Mouse (Mus musculus): ENCODE measurements around the gene Psmd11.
"Not testable (repeated sequence)": the region's sequence is repeated elsewhere in the genome, so short reads cannot be mapped to it uniquely, and the experiment has no call there.

Gene Psmd11

GRCm38 (mm10) chr11:80426029-80426813 is 2.2 kb upstream of the Psmd11 start:
- not testable (repeated sequence) for DNase-seq (ENCODE audit: low spot score in 2 of 2)

- DNase-seq (ENCODE audit: low spot score in 2 of 2), result peak in 1 of 2 experiments; percentile 41
These were observed 627 bp downstream of the Psmd11 start for GRCm38 (mm10) chr11:80429009-80429475.

GRCm38 (mm10) chr11:80429500-80430166 is 1.2 kb downstream of the Psmd11 start:
- DNase-seq (ENCODE audit: low spot score in 2 of 2), result no peak

DNA sequence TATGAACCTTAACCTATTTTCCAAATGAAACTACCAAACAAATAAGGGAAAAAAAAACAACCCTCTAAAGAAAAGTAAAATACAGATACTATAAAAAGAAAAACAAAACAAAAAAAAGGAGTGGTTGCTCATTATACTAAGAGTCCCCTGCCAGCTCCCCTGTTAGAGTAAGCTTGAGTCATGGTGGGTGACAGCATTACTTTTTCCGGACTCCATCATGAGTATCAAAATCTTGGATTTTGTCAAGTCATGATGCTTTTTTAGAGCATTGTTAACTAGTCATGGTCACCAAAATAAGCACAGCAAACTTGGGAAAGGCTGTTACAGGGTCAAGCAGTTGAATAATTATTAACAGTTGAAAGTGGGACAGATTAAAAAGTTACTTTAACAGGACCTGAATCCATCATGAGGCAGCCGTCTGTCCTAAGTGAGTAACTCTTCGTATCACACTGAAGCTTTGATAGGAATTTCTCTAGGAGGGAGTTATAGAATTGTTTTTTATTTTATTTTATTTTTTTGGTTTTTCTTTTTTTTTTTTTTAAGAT is 2.0 kb downstream of the Psmd11 start:
- no peak for DNase-seq (ENCODE audit: low spot score in 2 of 2)

DNA sequence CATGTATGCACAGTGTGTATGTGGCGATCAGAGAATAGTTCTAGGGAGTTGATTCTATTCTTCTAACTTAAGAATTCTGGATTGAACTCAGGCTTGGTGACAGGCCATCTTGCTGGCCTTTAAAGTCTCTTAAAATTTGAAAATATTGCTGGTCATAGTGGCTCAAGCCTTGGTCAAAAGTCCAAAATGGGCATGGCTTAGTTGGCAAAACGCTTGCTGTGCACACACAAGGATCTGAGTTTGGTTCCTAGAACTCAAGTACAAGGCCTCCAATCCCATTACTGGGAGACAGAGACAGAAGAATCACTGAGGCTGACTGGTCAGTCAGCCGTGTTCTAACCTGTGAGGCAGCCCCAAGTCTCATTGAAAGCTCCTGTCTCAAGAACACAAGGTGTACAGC is 18.5 kb downstream of the Psmd11 start:
- no peak for DNase-seq (ENCODE audit: low spot score in 2 of 2)

GRCm38 (mm10) chr11:80449859-80450258 is 21.4 kb downstream of the Psmd11 start:
- DNase-seq (ENCODE audit: low spot score in 2 of 2), result no peak

GRCm38 (mm10) chr11:80452242-80452641 is 23.8 kb downstream of the Psmd11 start:
- no peak for DNase-seq (ENCODE audit: low spot score in 2 of 2)

- no peak for DNase-seq (ENCODE audit: low spot score in 2 of 2)
These were observed 24.8 kb downstream of the Psmd11 start for GRCm38 (mm10) chr11:80453198-80453597.

GRCm38 (mm10) chr11:80463605-80464130 is 35.3 kb downstream of the Psmd11 start:
- not testable (repeated sequence) for DNase-seq (ENCODE audit: low spot score in 2 of 2)

DNA sequence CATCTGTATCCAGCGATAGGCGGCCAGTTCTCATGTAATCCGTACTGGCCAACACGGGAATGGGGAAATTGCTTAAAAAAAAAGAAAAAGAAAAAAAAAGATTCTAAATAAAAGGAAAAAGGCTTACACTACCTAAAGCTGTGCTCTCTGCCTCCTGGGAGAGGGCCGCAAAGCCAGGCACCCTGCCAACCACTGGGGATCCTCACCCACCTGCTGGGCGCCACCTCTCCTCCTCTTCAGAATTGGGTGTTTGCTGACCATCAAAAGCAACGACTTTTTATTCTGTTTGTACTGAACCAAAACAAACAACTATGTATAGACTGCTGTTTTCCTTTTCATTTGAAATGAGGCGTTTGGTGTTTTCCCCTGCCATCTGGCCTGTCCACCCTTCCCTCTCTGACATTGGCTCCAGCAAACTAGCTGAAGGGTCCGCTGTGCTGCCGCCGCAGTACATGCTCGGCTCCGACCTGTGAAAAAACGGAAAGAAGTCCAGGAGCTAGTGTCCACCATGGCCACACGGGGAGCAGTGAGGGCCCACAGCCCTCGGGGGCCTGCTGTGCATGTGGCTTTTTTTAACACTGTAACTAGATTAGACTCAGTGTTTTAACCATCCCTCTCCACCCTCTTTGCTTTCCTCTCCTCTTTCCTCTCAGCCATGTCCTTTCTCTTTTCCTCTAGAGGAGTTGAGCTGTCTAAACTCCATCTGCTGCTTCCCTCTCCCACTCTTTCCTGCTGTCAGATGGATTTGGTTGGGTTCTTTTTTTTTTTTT is 43.6 kb downstream of the Psmd11 start:
- no peak for DNase-seq (ENCODE audit: low spot score in 2 of 2)

DNA sequence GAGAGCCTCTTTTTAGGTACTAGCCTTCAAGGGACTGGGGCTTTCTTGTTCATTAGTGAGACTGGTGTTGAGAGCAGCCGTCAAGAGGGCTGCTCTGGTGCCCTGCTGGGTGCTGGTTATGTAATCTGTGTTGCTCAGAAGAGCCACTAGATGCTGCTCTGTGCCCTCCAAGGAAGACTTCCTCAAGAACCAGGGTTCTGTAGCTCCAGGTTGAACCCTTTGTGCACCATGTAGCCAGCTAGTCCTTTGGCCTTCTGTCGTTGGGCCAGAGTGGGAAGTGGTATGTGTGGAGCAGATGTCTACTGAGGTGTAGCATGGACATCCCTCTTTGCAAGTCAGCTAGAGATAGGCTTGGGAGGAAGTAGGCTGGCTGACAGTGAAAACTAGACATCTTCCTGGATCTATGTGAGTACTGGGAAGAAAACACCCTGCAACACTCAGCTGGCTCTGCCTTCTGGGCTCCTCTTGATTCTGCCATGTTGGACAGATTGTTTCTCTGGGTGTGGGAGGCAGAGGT is 45.8 kb downstream of the Psmd11 start:
- DNase-seq (ENCODE audit: low spot score in 2 of 2), result peak in 1 of 2 experiments; percentile 42

- no peak for DNase-seq (ENCODE audit: low spot score in 2 of 2)
These were observed 46.4 kb downstream of the Psmd11 start for GRCm38 (mm10) chr11:80474846-80475245.

DNA sequence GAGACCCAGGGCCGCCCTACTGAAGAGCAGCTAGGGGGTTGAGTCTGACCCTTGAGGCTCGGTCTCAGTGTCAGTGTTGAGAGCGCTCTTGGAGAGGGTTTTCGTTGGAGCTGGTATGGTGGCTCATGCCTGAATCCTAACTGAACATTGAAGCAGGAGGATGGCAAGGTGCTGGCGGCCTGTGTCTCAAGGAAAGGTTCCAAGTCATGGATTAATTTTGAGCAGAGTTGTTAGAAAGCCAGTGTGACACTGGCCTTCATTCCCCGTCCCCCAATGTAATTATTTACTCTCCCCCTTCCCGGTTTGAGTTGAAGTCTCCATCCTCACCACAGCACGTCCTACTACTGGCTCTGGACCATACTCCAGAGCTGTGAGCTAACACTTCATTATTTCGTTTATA is 47.1 kb downstream of the Psmd11 start:
- DNase-seq (ENCODE audit: low spot score in 2 of 2), result no peak

DNA sequence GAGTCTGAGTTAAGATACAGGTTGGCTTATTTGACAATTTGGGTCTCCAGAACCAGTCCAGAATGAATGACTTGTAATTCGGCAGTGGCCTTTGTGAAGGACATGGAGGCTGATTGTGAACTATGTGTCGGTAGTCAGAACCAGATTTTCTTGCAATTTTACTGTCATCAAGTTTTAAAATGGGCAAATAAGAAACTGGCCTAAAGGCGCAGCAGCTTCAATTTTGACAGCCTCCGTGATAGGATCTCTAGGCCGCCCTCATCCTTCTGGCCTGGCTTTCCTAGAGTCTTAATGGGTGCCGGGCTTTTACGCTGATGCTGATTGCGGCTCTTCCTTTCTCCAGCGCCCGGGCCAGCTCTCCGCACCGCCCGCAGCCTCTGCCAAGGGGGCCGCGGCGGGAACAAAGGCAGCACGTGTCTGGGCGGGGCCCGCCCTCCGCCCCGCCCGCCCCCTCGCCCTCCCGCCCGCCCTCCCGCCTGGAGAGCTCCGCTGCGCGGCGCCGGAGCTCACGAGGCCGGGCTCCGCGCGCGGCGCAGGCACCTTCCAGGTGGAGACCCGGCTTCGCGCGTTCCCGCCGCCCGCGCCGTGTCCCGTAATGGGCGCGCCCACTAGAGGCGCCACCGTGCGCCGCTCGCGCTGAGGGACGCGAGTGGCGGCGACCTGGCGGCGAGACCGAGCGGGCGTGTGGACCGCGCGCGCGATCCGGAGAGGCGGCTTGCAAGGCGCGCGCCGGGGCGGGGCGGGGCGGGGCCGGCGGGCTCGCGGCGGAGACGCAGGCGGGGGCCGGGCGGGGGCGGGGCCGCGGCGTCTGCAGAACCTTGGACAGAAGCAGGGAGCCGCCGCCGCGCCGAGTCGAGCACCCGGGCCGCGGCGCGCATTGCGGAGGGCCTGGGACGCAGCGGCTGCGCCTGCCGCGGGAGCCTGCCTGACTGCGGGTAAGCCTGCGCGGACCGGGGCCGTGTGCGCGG is 48.1 kb downstream of the Psmd11 start, which contains the start of gene Cdk5r1:
Gene Cdk5r1, plus strand, starts transcription at position 802 of the 968 bp plus-strand sequence.
- DNase-seq (ENCODE audit: low spot score in 2 of 2), result peak; percentile 87

DNA sequence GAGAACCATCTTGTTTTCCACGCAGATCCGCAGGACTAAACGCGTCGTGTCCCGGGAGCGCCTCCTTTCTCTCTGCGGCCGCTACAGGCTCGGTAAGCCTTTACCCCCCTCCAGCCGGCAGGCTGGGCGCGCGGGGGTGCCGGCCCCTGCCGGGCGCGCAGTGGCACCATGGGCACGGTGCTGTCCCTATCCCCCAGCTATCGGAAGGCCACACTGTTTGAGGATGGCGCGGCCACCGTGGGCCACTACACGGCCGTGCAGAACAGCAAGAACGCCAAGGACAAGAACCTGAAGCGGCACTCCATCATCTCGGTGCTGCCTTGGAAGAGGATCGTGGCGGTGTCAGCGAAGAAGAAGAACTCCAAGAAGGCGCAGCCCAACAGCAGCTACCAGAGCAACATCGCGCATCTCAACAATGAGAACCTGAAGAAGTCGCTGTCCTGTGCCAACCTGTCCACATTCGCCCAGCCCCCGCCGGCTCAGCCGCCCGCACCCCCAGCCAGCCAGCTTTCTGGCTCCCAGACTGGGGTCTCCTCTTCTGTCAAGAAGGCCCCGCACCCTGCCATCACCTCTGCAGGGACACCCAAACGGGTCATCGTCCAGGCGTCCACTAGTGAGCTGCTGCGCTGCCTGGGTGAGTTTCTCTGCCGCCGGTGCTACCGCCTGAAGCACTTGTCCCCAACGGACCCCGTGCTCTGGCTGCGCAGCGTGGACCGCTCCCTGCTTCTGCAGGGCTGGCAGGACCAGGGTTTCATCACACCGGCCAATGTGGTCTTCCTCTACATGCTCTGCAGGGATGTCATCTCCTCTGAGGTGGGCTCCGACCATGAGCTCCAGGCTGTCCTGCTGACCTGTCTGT is 49.2 kb downstream of the Psmd11 start:
- peak in 1 of 2 experiments; percentile 48 for DNase-seq (ENCODE audit: low spot score in 2 of 2)

DNA sequence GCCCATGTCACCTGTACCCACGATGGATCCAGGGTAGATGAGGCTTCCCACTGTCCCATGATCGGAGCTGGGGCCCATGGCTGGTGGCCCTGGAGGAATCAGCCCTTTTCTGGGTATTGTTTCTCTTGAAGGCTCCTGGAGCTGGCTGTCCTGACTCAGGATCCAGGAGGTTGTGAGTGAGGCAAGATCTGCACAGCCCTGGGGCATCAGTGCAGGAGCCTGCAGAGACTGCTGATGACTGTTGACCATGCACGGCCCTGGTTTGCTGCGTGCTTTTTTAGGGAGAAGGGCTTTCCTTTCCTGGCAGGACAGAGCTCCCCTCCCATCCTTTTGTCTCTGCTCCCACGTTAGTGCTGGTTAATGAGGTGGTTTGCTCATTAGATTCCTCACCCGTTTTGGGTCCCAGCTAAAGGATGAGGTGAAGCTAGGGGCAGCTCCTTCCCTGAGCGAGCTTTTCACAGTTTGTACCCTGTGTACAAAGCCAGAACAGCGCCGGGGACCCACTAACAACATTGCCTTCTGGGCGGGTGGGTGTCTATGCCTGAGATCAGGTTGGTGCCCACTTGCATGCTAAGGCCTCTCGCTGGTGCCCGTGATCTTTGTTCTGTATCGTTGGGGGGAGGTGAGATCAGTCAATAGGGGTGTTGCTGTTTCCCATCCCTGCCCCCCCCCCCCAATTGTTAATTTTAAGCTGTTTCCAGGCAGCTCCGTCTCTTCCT is 50.4 kb downstream of the Psmd11 start:
- DNase-seq (ENCODE audit: low spot score in 2 of 2), result no peak

- DNase-seq (ENCODE audit: low spot score in 2 of 2), result no peak
These were observed 51.0 kb downstream of the Psmd11 start for GRCm38 (mm10) chr11:80479425-80479824.

All from frontal cortex, postnatal 14 days (tissue).